Mouse (Mus musculus): ENCODE results near the gene Ifna1.

The Ifna1 gene

GRCm38 (mm10) chr4:88872691-88873090, 22.8 kb downstream of the Ifna1 start:
- DNase-seq (ENCODE audit: low read depth, low spot score) = peak; percentile 18

- DNase-seq (ENCODE audit: low read depth, low spot score) = no peak
These were observed 25.7 kb downstream of the Ifna1 start for GRCm38 (mm10) chr4:88875435-88876095.

GRCm38 (mm10) chr4:88876520-88876919, 26.6 kb downstream of the Ifna1 start:
- DNase-seq (ENCODE audit: low read depth, low spot score) = peak; percentile 20

GRCm38 (mm10) chr4:88878246-88878645, 28.4 kb downstream of the Ifna1 start:
- no peak for DNase-seq (ENCODE audit: low read depth, low spot score)

- no peak for DNase-seq (ENCODE audit: low read depth, low spot score)
These were observed 28.9 kb downstream of the Ifna1 start for GRCm38 (mm10) chr4:88878772-88879171.

GRCm38 (mm10) chr4:88880101-88880500, 30.2 kb downstream of the Ifna1 start, which contains the start of gene Ifne:
TSS of gene Ifne (minus strand) at chr4:88880201.
- no peak for DNase-seq (ENCODE audit: low read depth, low spot score)

- DNase-seq (ENCODE audit: low read depth, low spot score) = no peak
These were observed 38.3 kb downstream of the Ifna1 start for GRCm38 (mm10) chr4:88888236-88888635.

GRCm38 (mm10) chr4:88893201-88893754, 43.4 kb downstream of the Ifna1 start:
- no peak for DNase-seq (ENCODE audit: low read depth, low spot score)

Measured in ZHBTc4 (cell line).